Mouse (Mus musculus): ENCODE data around the gene 4933424G06Rik. TPM values are rescaled to one million over a fixed set of nuclear protein-coding genes. Genes with fewer than 3 reads are reported as not detected.

4933424G06Rik gene
- polyA plus RNA-seq, 1 experiment: 0.21 TPM

DNA sequence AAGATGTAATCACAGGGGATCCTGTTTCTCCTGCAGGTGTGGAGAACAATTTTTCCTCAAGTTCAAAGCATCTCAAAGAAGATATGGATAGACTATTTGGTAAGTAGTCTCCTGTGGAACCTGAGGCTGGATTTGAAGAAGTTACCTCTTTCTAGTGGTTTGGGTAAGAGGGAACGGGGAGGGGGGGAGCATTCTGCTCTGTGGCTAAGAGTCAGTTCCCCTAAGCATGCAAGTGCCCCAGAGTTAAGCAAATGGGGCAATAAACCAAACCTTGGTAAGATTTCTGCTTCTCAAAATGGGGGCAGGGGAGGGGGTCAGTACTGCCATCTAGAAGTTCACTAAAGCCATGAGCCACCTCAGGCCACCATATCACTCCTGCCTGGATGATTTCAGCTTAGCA lies 8.8 kb downstream of the 4933424G06Rik start:
- Histone ChIP-seq H3K4me1 (ENCODE audit: control insufficient read depth, insufficient read depth, low read length) (no peaks in the 10 kb centered on the region; the same call in 1 of the 2 replicates), H3K4me3 (replicated peaks; ENCODE audit: insufficient read depth, low read depth, low read length) (no peak overlapping the region), H3K27me3 (ENCODE audit: control insufficient read depth, insufficient read depth, low read length) (no peaks in the 10 kb centered on the region), H3K27ac (ENCODE audit: insufficient read depth, low read length) (no peak overlapping the region)
- no peak for DNase-seq
- TF ChIP-seq CTCF (IDR thresholded peaks at IDR 0.05; ENCODE audit: borderline replicate concordance, insufficient read depth, low read depth, low read length) (no peak), POLR2A (IDR thresholded peaks at IDR 0.05; ENCODE audit: borderline replicate concordance, insufficient read depth, low read length) (no peak)
- 83% methylated on average over 1 of the region's 1 CpGs for WGBS

DNA sequence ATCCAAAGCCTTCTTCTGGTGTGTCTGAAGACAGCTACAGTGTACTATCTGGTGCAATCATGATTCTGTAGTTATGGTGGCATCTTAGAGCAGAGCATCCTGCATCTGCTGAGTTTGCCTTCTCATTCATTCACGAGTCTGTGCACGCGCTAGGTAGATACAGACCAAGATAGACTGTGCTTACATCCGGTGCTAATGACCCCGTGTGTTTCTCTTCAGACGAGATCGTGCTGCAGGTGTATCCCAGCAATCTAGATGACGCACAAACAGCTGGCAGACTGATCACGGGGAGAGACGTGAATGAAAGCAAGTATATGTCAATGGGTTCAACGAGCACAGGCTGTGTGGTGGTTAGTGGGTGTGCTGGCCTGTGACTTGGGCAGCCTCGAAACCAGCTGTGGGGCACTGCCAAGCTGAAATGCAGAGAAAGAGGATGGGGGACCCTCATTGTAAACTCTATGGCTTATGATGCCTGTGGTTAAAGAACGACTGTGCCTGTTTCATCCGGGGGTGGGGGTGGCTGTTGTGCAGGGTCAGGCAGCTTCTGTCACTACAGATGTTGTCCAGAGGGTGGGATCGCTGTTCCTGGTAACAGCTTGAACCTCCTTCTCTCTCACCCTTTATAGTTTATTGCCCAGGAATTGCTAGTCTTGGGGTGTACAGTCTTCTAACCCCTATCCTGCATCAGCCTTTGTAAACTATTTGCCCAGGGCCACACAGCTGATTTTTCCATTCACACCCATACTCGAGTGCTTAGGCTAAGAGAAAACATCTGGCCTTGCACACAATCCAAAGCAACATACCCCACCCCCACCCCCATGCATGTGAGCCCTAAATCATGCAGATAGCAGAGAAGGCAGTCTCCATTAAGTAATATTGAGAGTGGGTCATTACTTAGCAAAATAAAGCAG lies 13.5 kb downstream of the 4933424G06Rik start:
- WGBS: 79% methylated on average over 16 of the region's 16 CpGs
- Histone ChIP-seq H3K27me3 (ENCODE audit: control insufficient read depth, insufficient read depth, low read length) (no peaks in the 10 kb centered on the region), H3K4me3 (replicated peaks; ENCODE audit: insufficient read depth, low read depth, low read length) (no peak overlapping the region), H3K4me1 (ENCODE audit: control insufficient read depth, insufficient read depth, low read length) (no peaks in the 10 kb centered on the region), H3K27ac (ENCODE audit: insufficient read depth, low read length) (no peak overlapping the region)
- no peak for DNase-seq
- TF ChIP-seq CTCF (IDR thresholded peaks at IDR 0.05; ENCODE audit: borderline replicate concordance, insufficient read depth, low read depth, low read length): no peak
- no peak for TF ChIP-seq POLR2A (IDR thresholded peaks at IDR 0.05; ENCODE audit: borderline replicate concordance, insufficient read depth, low read length)

DNA sequence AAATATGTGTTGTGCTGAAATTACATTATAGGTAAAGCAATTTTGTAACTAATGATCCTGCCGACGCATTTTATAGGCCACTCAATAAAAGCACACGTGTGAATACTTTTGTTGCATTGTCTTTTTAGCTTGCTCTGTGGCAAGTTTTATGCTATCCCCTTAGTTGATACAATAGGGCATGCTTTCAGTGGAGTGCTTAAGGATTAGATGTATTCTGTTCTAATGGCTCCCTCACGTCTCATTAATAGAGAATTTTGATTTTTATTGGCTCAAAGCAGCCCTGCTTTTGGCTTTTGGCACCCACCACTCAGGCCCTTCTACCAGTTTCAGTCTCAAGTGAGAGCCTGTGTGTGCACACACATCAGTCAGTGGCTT lies 14.1 kb downstream of the 4933424G06Rik start:
- no peak overlapping the region for H3K27ac ChIP-seq (ENCODE audit: insufficient read depth, low read length)
- TF ChIP-seq POLR2A (IDR thresholded peaks at IDR 0.05; ENCODE audit: borderline replicate concordance, insufficient read depth, low read length): no peak
- no peak for TF ChIP-seq CTCF (IDR thresholded peaks at IDR 0.05; ENCODE audit: borderline replicate concordance, insufficient read depth, low read depth, low read length)
- no peak overlapping the region for H3K4me3 ChIP-seq (replicated peaks; ENCODE audit: insufficient read depth, low read depth, low read length)
- no peaks in the 10 kb centered on the region for H3K4me1 ChIP-seq (ENCODE audit: control insufficient read depth, insufficient read depth, low read length)
- DNase-seq: no peak
- no peaks in the 10 kb centered on the region for H3K27me3 ChIP-seq (ENCODE audit: control insufficient read depth, insufficient read depth, low read length)
- WGBS: 79% methylated on average over 4 of the region's 4 CpGs

- 6% methylated on average over 4 of the region's 4 CpGs for WGBS
- peak; percentile 67 to 78 for DNase-seq
- Histone ChIP-seq H3K4me3 (replicated peaks; ENCODE audit: insufficient read depth, low read depth, low read length) (no peak overlapping the region), H3K4me1 (ENCODE audit: control insufficient read depth, insufficient read depth, low read length) (no peaks in the 10 kb centered on the region), H3K27me3 (ENCODE audit: control insufficient read depth, insufficient read depth, low read length) (no peaks in the 10 kb centered on the region), H3K27ac (ENCODE audit: insufficient read depth, low read length) (no peak overlapping the region)
- TF ChIP-seq POLR2A (IDR thresholded peaks at IDR 0.05; ENCODE audit: borderline replicate concordance, insufficient read depth, low read length): no peak
- TF ChIP-seq CTCF (IDR thresholded peaks at IDR 0.05; ENCODE audit: borderline replicate concordance, insufficient read depth, low read depth, low read length): peak; percentile 72
These were observed 27.4 kb downstream of the 4933424G06Rik start for GRCm38 (mm10) chr1:36737300-36737699.

GRCm38 (mm10) chr1:36739231-36739630 lies 29.3 kb downstream of the 4933424G06Rik start:
- Histone ChIP-seq H3K4me1 (ENCODE audit: control insufficient read depth, insufficient read depth, low read length) (peaks cover 2% of the 10 kb centered on the region; the same call in 1 of the 2 replicates), H3K27ac (ENCODE audit: insufficient read depth, low read length) (no peak overlapping the region), H3K4me3 (replicated peaks; ENCODE audit: insufficient read depth, low read depth, low read length) (no peak overlapping the region), H3K27me3 (ENCODE audit: control insufficient read depth, insufficient read depth, low read length) (no peaks in the 10 kb centered on the region)
- 65% methylated on average over 5 of the region's 5 CpGs for WGBS
- no peak for DNase-seq
- no peak for TF ChIP-seq POLR2A (IDR thresholded peaks at IDR 0.05; ENCODE audit: borderline replicate concordance, insufficient read depth, low read length)
- TF ChIP-seq CTCF (IDR thresholded peaks at IDR 0.05; ENCODE audit: borderline replicate concordance, insufficient read depth, low read depth, low read length): no peak

- TF ChIP-seq CTCF (IDR thresholded peaks at IDR 0.05; ENCODE audit: borderline replicate concordance, insufficient read depth, low read depth, low read length) (no peak), POLR2A (IDR thresholded peaks at IDR 0.05; ENCODE audit: borderline replicate concordance, insufficient read depth, low read length) (no peak)
- no peak overlapping the region for H3K27ac ChIP-seq (ENCODE audit: insufficient read depth, low read length)
- DNase-seq: no peak
- peaks cover 4% of the 10 kb centered on the region; the same call in 1 of the 2 replicates for H3K4me1 ChIP-seq (ENCODE audit: control insufficient read depth, insufficient read depth, low read length)
- H3K27me3 ChIP-seq (ENCODE audit: control insufficient read depth, insufficient read depth, low read length): no peaks in the 10 kb centered on the region
- no peak overlapping the region for H3K4me3 ChIP-seq (replicated peaks; ENCODE audit: insufficient read depth, low read depth, low read length)
- 83% methylated on average over 9 of the region's 9 CpGs for WGBS
These were observed 33.1 kb downstream of the 4933424G06Rik start for GRCm38 (mm10) chr1:36743046-36743445.

- peak; percentile 71 to 84 for DNase-seq
- WGBS: 14% methylated on average over 17 of the region's 17 CpGs
- Histone ChIP-seq H3K4me1 (ENCODE audit: control insufficient read depth, insufficient read depth, low read length) (peaks cover 4% of the 10 kb centered on the region; the same call in 1 of the 2 replicates), H3K27ac (ENCODE audit: insufficient read depth, low read length) (no peak overlapping the region), H3K27me3 (ENCODE audit: control insufficient read depth, insufficient read depth, low read length) (no peaks in the 10 kb centered on the region), H3K4me3 (replicated peaks; ENCODE audit: insufficient read depth, low read depth, low read length) (peak overlapping the region; percentile 52)
- no peak for TF ChIP-seq POLR2A (IDR thresholded peaks at IDR 0.05; ENCODE audit: borderline replicate concordance, insufficient read depth, low read length)
- TF ChIP-seq CTCF (IDR thresholded peaks at IDR 0.05; ENCODE audit: borderline replicate concordance, insufficient read depth, low read depth, low read length): peak; percentile 85
These were observed 34.5 kb downstream of the 4933424G06Rik start for GRCm38 (mm10) chr1:36744268-36744944.
